Mouse (Mus musculus): ENCODE data around the gene Zfp935. TPM values are rescaled to one million over a fixed set of nuclear protein-coding genes. Genes with fewer than 3 reads are reported as not detected.
"Not testable (repeated sequence)": the region's sequence is repeated elsewhere in the genome, so short reads cannot be mapped to it uniquely, and the experiment has no call there.

The Zfp935 gene
- not detected in 2 replicates for polyA plus RNA-seq (2012; ENCODE audit: insufficient read depth, insufficient read length, missing spikeins)

GRCm38 (mm10) chr13:62558189-62559110 is at the start of gene Zfp935:
Gene Zfp935, minus strand, starts transcription at chr13:62558511.
- peak within 1 kb of the TSS; percentile 72 for H3K4me3 ChIP-seq (ENCODE audit: insufficient read depth, low read length)
- H3K27ac ChIP-seq (ENCODE audit: insufficient read depth, low read depth, low read length); H3K4me1 ChIP-seq (ENCODE audit: control insufficient read depth, insufficient read depth, low read length): not testable (repeated sequence)

GRCm38 (mm10) chr13:62571099-62571498 is 12.8 kb upstream of the Zfp935 start, which contains the start of gene Zfp934:
Gene Zfp934, minus strand, starts transcription at chr13:62571199.
- H3K4me3 ChIP-seq (ENCODE audit: insufficient read depth, low read length) = not testable (repeated sequence)

GRCm38 (mm10) chr13:62561696-62562095 is 3.4 kb upstream of the Zfp935 start:
- not testable (repeated sequence) for H3K4me1 ChIP-seq (ENCODE audit: control insufficient read depth, insufficient read depth, low read length); H3K4me3 ChIP-seq (ENCODE audit: insufficient read depth, low read length); H3K27ac ChIP-seq (ENCODE audit: insufficient read depth, low read depth, low read length)

More at GRCm38 (mm10) chr13:62571099-62571498, 12.8 kb upstream of the Zfp935 start, which contains the start of gene Zfp934:
- not testable (repeated sequence) for H3K4me1 ChIP-seq (ENCODE audit: control insufficient read depth, insufficient read depth, low read length); H3K27ac ChIP-seq (ENCODE audit: insufficient read depth, low read depth, low read length)

GRCm38 (mm10) chr13:62530129-62530528 is 28.2 kb downstream of the Zfp935 start:
- not testable (repeated sequence) for H3K4me3 ChIP-seq (ENCODE audit: insufficient read depth, low read length)

GRCm38 (mm10) chr13:62510641-62511420 is 47.5 kb downstream of the Zfp935 start:
- not testable (repeated sequence) for H3K4me1 ChIP-seq (ENCODE audit: control insufficient read depth, insufficient read depth, low read length)

More at GRCm38 (mm10) chr13:62530129-62530528, 28.2 kb downstream of the Zfp935 start:
- H3K27ac ChIP-seq (ENCODE audit: insufficient read depth, low read depth, low read length); H3K4me1 ChIP-seq (ENCODE audit: control insufficient read depth, insufficient read depth, low read length): not testable (repeated sequence)

GRCm38 (mm10) chr13:62472661-62473060 is 85.7 kb downstream of the Zfp935 start:
- H3K4me1 ChIP-seq (ENCODE audit: control insufficient read depth, insufficient read depth, low read length); H3K4me3 ChIP-seq (ENCODE audit: insufficient read depth, low read length); H3K27ac ChIP-seq (ENCODE audit: insufficient read depth, low read depth, low read length): not testable (repeated sequence)

More at GRCm38 (mm10) chr13:62510641-62511420, 47.5 kb downstream of the Zfp935 start:
- H3K27ac ChIP-seq (ENCODE audit: insufficient read depth, low read depth, low read length); H3K4me3 ChIP-seq (ENCODE audit: insufficient read depth, low read length): not testable (repeated sequence)

GRCm38 (mm10) chr13:62469947-62470346 is 88.4 kb downstream of the Zfp935 start:
- not testable (repeated sequence) for H3K4me1 ChIP-seq (ENCODE audit: control insufficient read depth, insufficient read depth, low read length); H3K4me3 ChIP-seq (ENCODE audit: insufficient read depth, low read length); H3K27ac ChIP-seq (ENCODE audit: insufficient read depth, low read depth, low read length)

- H3K4me1 ChIP-seq (ENCODE audit: control insufficient read depth, insufficient read depth, low read length) = not testable (repeated sequence)
- H3K27ac ChIP-seq (ENCODE audit: insufficient read depth, low read depth, low read length) = peak within 1 kb of the TSS; percentile 67
These were observed 91.6 kb downstream of the Zfp935 start, which contains the start of gene Gm49359 for GRCm38 (mm10) chr13:62466424-62467334. Gene Gm49359, minus strand, starts transcription at chr13:62466832.

More at GRCm38 (mm10) chr13:62466424-62467334, 91.6 kb downstream of the Zfp935 start, which contains the start of gene Gm49359:
- peak within 1 kb of the TSS; percentile 77 for H3K4me3 ChIP-seq (ENCODE audit: insufficient read depth, low read length)

Other genes with a start within 250 kb of the Zfp935 start
- gene Gm3604, start 175.3 kb downstream of the Zfp935 start, polyA plus RNA-seq (2012; ENCODE audit: insufficient read depth, insufficient read length, missing spikeins) = 2.4 and 2.5 TPM in 2 replicates
- 16.3 and 18.2 TPM in 2 replicates for gene Gm49359, start 91.7 kb downstream of the Zfp935 start, polyA plus RNA-seq (2012; ENCODE audit: insufficient read depth, insufficient read length, missing spikeins)
- 10.2 and 11.2 TPM in 2 replicates for gene Zfp934, start 12.7 kb upstream of the Zfp935 start, polyA plus RNA-seq (2012; ENCODE audit: insufficient read depth, insufficient read length, missing spikeins)
- gene 6720489N17Rik, start 65.7 kb upstream of the Zfp935 start, polyA plus RNA-seq (2012; ENCODE audit: insufficient read depth, insufficient read length, missing spikeins) = 3.7 and 8.1 TPM in 2 replicates
- gene Platr25, start 202.2 kb upstream of the Zfp935 start, polyA plus RNA-seq (2012; ENCODE audit: insufficient read depth, insufficient read length, missing spikeins) = 14.9 and 18.6 TPM in 2 replicates
- gene Gm5141, start 227.3 kb upstream of the Zfp935 start, polyA plus RNA-seq (2012; ENCODE audit: insufficient read depth, insufficient read length, missing spikeins) = 3.0 and 6.3 TPM in 2 replicates

Measured in bone marrow macrophage, adult 2 months (primary cell).